Mouse (Mus musculus): ENCODE measurements at regions not wholly inside any gene's neighbourhood (a gene's known extent, or its start where the extent isn't known, plus 50 kb on each side); places are given as distances from the start of the nearest gene placed in this dataset.

DNA sequence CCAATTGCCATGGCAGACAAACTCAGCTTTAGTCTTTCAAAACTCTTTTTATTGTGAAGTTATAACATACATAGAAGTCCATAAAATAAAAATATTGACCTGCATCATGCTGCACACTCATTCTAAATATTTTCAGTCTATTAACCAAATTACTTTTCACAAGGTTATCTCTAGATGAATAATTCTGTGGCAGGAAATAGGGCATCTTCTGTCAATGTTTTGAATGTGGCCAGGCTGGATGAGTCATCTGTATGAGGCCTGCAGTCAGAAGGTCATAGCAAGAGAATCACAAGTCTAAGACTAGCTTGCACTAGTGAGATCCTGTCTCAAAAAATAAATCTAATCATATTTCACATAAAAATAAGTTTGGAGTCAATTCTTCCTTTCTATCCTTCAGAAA lies 108.4 kb upstream of the Ell2 start:
- TF ChIP-seq POLR2A (IDR thresholded peaks at IDR 0.05; ENCODE audit: low read depth, low read length) (no peak), CTCF (IDR thresholded peaks at IDR 0.05; ENCODE audit: extremely low read depth, insufficient read length, insufficient replicate concordance, low read depth, low read length) (no peak)

Data from small intestine, adult 2 months (tissue).